Mouse (Mus musculus) skeletal muscle tissue, adult 2 months (tissue): ENCODE measurements at regions not wholly inside any gene's neighbourhood (a gene's known extent, or its start where the extent isn't known, plus 50 kb on each side); places are given as distances from the start of the nearest gene placed in this dataset.
"Not testable (repeated sequence)": the region's sequence is repeated elsewhere in the genome, so short reads cannot be mapped to it uniquely, and the experiment has no call there.

Experiments
- DNase-seq: peaks from one replicate; pipeline ENCODE4 v3.0.0-alpha.2; 2012; ENCODE audit warnings: low read depth, low spot score

- DNase-seq, result no peak
These were observed 203.4 kb upstream of the Tbl1x start for GRCm38 (mm10) chrX:77307374-77307773.

GRCm38 (mm10) chrX:77314384-77314783, 196.4 kb upstream of the Tbl1x start:
- peak; percentile 18 for DNase-seq

- DNase-seq, result no peak
These were observed 187.2 kb upstream of the Tbl1x start for GRCm38 (mm10) chrX:77323644-77324043.

GRCm38 (mm10) chrX:77353181-77353580, 157.6 kb upstream of the Tbl1x start:
- no peak for DNase-seq

- no peak for DNase-seq
These were observed 150.3 kb upstream of the Tbl1x start for GRCm38 (mm10) chrX:77360551-77360950.

DNA sequence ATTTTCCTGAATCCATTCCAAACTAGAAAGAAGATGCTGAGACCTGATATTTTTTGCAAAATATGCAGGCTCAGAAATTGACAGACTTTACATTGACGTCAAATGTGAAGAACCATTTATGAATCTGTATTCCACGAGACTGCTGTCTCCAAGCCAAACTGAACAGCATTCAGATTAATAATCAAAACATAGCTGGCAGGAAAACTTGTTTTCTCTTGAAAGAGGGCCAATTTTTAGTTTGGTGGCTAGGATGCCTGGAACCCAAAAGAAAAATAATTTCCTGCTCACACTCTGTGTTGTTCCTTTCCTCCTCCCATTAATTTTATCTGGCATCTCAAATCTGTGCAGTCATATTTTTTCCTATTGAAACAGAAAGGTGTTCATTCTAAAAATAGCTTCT, 149.7 kb upstream of the Tbl1x start:
- DNase-seq, result no peak

GRCm38 (mm10) chrX:77363657-77364056, 147.2 kb upstream of the Tbl1x start:
- DNase-seq, result no peak

- no peak for DNase-seq
These were observed 143.5 kb upstream of the Tbl1x start for GRCm38 (mm10) chrX:77367351-77367750.

DNA sequence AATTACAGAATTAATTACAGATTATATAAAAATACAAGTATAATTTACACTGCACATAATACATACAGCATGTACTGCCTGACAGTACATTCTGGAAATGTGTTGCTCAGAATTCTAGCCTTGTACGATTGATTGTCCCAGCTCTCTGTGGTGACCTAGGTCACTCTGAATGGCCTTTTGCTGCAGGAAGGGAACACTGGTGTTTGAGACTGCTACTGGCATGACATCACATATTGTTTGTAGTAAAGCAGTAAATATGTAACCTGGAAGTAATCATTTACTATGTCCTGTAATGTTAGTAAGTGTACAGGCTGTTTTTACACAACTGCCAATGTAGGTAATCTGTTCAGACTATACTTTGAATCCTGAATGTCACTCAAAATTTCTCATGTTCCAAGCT, 123.5 kb upstream of the Tbl1x start:
- no peak for DNase-seq

DNA sequence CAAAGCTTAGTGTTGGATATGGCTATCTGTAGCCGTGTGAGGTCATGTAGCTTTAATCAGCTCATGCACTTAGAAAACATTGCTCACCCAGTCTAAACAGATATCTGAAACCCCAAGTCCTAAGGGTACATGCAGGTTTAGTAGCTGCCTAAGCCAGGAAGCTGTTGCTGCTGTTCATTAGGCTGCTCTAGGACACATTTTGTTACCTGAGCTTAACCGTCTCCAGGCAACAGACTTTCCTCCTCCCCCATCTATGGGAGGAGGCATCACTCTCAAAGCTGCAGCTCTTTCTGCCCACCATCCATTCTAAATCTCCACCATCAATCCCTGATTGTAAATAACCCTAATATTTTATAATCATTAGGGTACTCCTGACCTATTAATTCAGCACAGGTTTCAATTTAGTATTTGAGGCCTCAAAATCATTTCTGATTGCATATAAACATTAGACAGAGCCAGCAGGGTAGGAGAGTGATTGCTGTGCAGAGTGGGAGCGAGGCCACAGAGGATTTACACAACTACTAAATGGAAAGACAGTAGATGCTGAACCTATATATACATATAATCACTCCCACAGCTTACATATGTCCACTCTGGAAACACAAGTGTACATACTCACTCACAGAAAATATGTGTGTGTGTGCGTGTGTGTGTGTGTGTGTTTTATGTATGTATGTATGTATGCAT, 118.9 kb upstream of the Tbl1x start:
- DNase-seq, result no peak

GRCm38 (mm10) chrX:77406896-77407295, 103.9 kb upstream of the Tbl1x start:
- no peak for DNase-seq

- peak; percentile 9 for DNase-seq
These were observed 102.9 kb upstream of the Tbl1x start for GRCm38 (mm10) chrX:77407925-77408324.

- peak; percentile 59 for DNase-seq
These were observed 101.4 kb upstream of the Tbl1x start for GRCm38 (mm10) chrX:77409370-77409769.

DNA sequence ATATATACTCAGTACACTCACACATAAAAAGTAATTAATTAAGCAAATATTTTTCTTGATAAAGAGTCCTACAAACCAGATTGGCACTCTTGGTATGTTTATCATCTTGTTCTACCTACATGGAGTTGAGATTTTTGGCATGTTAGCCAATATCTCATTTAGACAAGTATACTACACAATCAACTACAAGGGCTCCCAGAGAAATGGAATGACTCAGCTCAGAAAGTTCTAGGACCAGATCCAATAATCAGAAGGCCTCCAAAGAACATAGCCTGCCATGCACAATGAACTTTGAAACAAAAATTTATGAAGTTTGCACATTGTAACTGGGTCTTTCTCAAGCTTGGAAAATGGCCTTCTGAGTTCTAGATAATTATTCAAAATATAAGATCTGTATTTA, 100.0 kb upstream of the Tbl1x start:
- DNase-seq, result peak; percentile 24

DNA sequence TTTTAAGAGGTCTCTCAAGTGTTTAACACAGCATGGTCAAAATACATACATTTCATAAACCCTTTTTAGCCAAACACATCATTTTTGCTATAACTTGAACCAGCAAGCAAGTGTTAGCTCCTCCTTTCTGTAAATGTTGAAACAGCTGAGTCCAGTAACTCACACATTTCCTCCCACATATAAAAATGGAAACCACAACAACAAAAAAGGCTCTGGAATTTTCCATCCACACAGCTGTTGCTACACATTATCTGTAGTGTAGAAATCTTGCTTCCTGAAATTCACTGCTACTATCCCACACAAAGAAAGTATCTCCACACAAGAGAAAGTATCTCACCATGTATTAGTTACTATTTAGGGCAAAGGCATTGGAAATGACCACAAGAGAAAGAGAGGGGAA, 96.7 kb upstream of the Tbl1x start:
- DNase-seq, result no peak

DNA sequence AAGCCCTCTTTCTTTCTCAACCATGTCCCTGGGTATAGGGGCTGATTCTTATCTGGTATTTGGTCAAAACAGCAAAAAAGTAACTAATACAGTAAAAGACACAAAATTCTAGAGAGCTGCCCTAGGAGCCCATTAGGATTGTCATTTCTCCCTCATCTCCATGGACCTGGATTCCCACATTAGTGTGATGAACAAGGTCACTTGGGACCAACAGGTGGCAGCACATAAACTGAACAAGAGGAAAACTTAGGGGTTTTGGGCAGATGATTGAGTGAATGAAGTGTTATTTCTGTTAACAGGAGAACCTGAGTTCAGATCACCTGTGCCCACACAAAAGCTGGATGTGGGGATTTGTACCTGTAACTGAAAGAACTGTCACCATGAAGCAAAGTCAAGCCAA, 93.0 kb upstream of the Tbl1x start:
- no peak for DNase-seq

GRCm38 (mm10) chrX:77422206-77422605, 88.6 kb upstream of the Tbl1x start:
- no peak for DNase-seq

- DNase-seq, result no peak
These were observed 85.8 kb upstream of the Tbl1x start for GRCm38 (mm10) chrX:77424792-77425727.

DNA sequence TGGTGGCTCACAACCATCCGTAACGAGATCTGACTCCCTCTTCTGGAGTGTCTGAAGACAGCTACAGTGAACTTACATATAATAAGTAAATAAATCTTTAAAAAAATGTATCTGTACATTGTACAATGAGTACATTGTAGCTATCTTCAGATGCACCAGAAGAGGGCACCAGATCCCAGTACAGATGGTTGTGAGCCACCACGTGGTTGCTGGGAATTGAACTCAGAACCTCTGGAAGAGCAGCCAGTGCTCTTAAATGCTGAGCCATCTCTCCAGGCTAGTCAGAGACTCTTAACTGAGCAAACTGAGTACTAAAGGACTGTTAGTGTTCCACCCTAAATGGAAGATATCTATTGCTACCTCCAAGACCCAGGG, 85.1 kb upstream of the Tbl1x start:
- not testable (repeated sequence) for DNase-seq

- DNase-seq, result not testable (repeated sequence)
These were observed 84.0 kb upstream of the Tbl1x start for GRCm38 (mm10) chrX:77426836-77427235.

GRCm38 (mm10) chrX:77432001-77432565, 78.7 kb upstream of the Tbl1x start:
- DNase-seq, result no peak
